Mouse (Mus musculus): ENCODE results near the gene Inpp4b. TPM values are rescaled to one million over a fixed set of nuclear protein-coding genes. Genes with fewer than 3 reads are reported as not detected.

The Inpp4b gene
- polyA plus RNA-seq, 1 experiment from 2014 or later: 5.0 TPM

DNA sequence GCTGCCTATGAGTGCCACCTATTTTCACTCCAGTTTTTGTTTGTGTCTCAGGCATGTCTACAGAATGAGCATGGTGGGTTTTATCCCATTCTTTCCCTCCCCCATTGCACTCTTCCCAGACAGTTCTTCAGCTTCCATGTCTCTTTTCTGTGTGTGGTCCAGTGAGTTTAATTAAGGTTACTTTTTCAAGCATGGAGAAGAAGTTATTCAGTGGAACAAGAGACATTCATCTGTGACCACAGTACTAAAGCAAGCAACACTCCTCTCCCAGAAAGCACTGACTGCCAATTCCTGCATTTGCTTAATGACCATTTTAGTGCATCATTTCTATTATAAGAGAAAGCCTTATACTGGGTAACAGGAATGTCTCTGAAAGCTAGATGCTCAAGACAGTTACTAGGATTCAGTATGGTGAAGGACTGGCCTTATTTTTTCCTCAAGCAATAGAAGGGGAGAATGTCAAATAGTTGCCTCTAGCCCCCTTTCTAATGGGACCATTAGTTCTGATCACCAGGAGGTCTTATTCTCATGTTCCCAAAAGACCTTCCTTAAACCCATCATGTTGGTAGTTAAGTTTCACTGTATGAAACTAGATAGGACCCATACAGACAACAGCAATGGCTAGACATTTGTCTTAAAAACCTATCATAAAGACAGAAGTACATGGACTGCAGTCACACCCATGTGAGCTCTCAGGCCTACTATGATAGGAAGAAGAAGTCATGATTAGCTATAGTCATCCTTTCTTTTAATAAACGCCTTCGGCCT lies 147.7 kb downstream of the Inpp4b start:
- Histone ChIP-seq H3K27ac (no peak overlapping the region), H3K36me3 (replicated peaks) (no peaks in the 10 kb centered on the region), H3K4me1 (no peaks in the 10 kb centered on the region), H3K4me3 (no peak overlapping the region), H3K27me3 (ENCODE audit: poor library complexity, severe bottlenecking) (no peaks in the 10 kb centered on the region), H3K9me3 (no peaks in the 10 kb centered on the region)
- WGBS: 96% methylated on average over 2 of the region's 2 CpGs
- no peak for DNase-seq (ENCODE audit: extremely low spot score, low spot score)

DNA sequence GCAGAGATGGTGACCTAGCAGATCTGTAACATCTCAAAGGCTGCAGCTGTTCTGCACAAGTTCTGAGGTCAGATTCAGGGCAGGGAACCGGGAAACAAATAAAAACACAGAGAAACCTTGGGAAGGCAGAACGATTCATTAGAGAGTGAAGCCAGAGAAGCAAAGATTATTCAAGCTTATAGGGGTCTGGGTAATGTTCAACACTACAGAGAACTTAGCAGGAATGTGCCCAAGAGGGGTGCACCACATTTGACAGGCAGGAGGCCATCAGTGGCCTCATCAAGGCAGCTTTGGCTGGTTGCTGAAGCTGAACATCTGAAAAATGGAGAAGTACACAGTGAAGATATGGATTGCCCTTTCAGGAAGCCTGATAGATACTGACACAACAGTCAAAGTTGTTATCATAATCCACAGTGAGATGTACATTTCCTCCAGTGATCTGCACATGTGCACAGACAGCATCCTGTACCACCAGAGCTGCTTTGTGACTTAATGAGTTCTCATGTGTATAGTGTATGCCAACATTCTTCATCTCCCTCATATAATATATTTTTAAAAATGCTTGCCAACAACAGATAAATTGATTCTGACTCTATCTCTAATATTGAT lies 148.8 kb downstream of the Inpp4b start:
- Histone ChIP-seq H3K36me3 (replicated peaks) (no peaks in the 10 kb centered on the region), H3K9me3 (no peaks in the 10 kb centered on the region), H3K4me3 (no peak overlapping the region), H3K4me1 (no peaks in the 10 kb centered on the region), H3K27me3 (ENCODE audit: poor library complexity, severe bottlenecking) (no peaks in the 10 kb centered on the region), H3K27ac (no peak overlapping the region)
- no peak for DNase-seq (ENCODE audit: extremely low spot score, low spot score)
- 73% methylated on average over 2 of the region's 2 CpGs for WGBS

DNA sequence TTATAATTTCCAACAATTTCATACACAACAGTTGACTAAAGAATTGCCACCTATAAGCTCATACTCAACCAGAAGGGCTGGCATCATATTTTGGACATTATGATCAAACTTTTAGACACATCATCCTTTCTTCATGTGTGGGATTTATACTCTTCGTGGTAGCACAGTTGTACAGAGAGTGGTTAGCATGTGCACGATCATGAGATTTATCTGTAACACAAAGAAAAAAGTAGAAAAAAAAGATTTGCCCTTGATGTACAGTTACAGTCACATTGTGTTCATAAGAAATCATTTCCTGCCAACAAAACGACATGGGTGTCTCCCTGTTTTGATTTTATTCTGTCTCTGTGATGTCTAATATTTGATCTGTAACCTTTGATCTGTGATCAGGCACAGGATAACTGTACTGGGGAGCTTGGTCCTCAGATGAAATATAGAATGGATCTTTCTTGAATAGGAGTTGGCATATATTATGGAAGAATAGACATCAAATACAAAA lies 149.4 kb downstream of the Inpp4b start:
- no peaks in the 10 kb centered on the region for H3K36me3 ChIP-seq (replicated peaks)
- DNase-seq (ENCODE audit: extremely low spot score, low spot score): no peak
- H3K27me3 ChIP-seq (ENCODE audit: poor library complexity, severe bottlenecking): no peaks in the 10 kb centered on the region
- H3K4me3 ChIP-seq: no peak overlapping the region
- WGBS: 90% methylated on average over 3 of the region's 3 CpGs
- H3K27ac ChIP-seq: no peak overlapping the region
- no peaks in the 10 kb centered on the region for H3K9me3 ChIP-seq
- H3K4me1 ChIP-seq: no peaks in the 10 kb centered on the region

DNA sequence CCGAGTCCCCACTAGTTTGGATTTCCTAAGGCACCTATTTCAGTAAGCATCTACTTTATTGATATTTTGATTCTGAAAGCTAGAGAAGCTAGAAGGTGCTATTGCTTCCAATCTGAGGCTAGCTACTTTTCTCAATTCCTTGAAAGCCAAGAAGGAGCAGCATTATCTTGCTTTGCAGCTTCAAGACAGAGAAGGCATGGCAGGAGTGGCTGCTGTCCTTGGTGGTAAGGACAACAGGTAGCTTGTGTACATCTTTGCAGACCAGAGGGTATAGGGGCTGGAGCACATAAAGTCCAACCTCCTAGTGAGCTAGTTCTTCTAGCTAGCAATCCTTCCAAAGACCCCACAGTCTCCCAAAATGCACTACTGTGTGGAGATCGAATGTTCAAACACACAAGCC lies 152.5 kb downstream of the Inpp4b start:
- 88% methylated on average over 2 of the region's 2 CpGs for WGBS
- Histone ChIP-seq H3K4me1 (no peaks in the 10 kb centered on the region), H3K4me3 (no peak overlapping the region), H3K27ac (no peak overlapping the region), H3K36me3 (replicated peaks) (no peaks in the 10 kb centered on the region), H3K27me3 (ENCODE audit: poor library complexity, severe bottlenecking) (no peaks in the 10 kb centered on the region), H3K9me3 (no peaks in the 10 kb centered on the region)
- DNase-seq (ENCODE audit: extremely low spot score, low spot score): no peak

DNA sequence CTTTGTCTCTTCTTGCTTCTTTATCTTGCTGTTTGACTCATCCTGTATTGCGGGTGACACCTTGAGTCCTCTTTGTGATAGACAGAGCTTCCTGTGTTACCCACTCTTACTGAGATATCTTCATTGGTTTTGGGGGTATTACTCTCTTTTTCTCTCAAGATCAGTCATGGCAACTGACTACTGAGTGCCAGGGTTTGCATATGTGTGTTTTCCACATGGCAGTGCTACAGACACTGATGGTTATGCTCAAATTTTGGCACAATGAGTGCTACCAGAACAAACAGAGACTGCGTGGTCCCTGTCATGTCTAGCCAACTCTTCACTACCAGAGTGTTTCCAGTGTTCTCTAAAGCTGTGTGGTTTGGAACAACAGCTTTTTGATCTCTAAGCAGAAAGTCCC lies 155.3 kb downstream of the Inpp4b start:
- Histone ChIP-seq H3K36me3 (replicated peaks) (no peaks in the 10 kb centered on the region), H3K27ac (no peak overlapping the region), H3K9me3 (no peaks in the 10 kb centered on the region), H3K4me1 (no peaks in the 10 kb centered on the region), H3K27me3 (ENCODE audit: poor library complexity, severe bottlenecking) (no peaks in the 10 kb centered on the region), H3K4me3 (no peak overlapping the region)
- DNase-seq (ENCODE audit: extremely low spot score, low spot score): no peak
- WGBS: 88% methylated on average over 2 of the region's 2 CpGs

DNA sequence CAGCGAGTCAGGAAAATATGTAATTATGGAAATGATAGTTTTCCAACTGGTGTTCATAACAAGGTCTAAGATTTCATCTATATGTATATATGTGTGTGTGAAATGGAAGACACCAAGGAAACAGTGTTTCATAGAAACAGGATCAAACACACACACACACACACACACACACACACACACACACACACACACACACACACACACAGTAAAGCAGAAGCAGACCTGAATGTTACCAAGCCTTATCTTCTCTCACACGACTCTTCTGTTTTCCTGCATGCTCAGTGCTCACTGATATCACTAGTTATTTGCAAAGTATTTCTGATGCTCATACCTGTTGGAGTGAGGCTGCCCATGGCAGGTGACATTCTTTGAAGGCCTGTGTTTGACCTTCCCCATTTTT lies 159.9 kb downstream of the Inpp4b start:
- Histone ChIP-seq H3K4me3 (no peak overlapping the region), H3K9me3 (no peaks in the 10 kb centered on the region), H3K27me3 (ENCODE audit: poor library complexity, severe bottlenecking) (no peaks in the 10 kb centered on the region), H3K27ac (no peak overlapping the region), H3K36me3 (replicated peaks) (no peaks in the 10 kb centered on the region), H3K4me1 (no peaks in the 10 kb centered on the region)
- no peak for DNase-seq (ENCODE audit: extremely low spot score, low spot score)
- 92% methylated on average over 2 of the region's 2 CpGs for WGBS

DNA sequence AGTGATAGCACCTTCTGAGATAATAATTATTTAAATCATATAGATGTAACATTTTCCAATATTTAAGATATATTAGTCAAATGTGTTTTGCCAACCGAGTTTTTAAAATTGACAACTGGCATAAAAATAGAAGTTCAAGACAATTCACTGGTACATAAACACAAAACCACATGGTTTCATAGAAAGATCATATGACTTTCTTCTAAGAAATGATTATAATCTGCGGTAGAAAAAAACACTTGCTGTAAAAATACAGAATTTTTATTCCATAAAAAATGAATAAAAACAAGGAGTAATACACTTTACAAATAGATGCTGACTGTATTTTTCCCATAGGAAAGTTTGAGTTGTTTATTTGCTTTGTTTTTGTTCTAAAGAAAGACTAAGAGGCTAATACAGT lies 160.6 kb downstream of the Inpp4b start:
- Histone ChIP-seq H3K36me3 (replicated peaks) (no peaks in the 10 kb centered on the region), H3K27ac (no peak overlapping the region), H3K4me1 (no peaks in the 10 kb centered on the region), H3K4me3 (no peak overlapping the region), H3K27me3 (ENCODE audit: poor library complexity, severe bottlenecking) (no peaks in the 10 kb centered on the region), H3K9me3 (no peaks in the 10 kb centered on the region)
- no peak for DNase-seq (ENCODE audit: extremely low spot score, low spot score)
- WGBS: 88% methylated on average over 2 of the region's 2 CpGs

DNA sequence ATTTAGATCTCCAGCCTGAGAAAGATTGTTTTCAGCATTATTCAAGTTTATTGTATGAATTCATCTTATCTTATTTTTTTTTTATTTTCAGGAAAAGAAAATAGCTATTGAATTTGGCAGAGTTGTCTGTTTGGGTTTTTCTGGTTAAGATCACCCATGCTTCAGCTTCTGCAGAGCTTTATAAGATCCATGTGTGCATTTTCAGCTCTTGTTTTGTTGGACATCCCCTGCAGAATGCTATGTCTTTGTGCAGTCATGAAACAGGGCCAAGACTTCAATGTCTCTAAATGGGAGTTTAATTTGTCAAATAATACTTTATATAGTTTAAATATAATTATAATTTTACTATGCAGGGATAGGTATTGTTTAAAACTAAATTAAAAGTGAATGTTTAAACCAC lies 170.5 kb downstream of the Inpp4b start:
- H3K27me3 ChIP-seq (ENCODE audit: poor library complexity, severe bottlenecking): no peaks in the 10 kb centered on the region
- H3K36me3 ChIP-seq (replicated peaks): no peaks in the 10 kb centered on the region
- H3K9me3 ChIP-seq: no peaks in the 10 kb centered on the region
- DNase-seq (ENCODE audit: extremely low spot score, low spot score): no peak
- no peak overlapping the region for H3K4me3 ChIP-seq
- no peaks in the 10 kb centered on the region for H3K4me1 ChIP-seq
- H3K27ac ChIP-seq: no peak overlapping the region

DNA sequence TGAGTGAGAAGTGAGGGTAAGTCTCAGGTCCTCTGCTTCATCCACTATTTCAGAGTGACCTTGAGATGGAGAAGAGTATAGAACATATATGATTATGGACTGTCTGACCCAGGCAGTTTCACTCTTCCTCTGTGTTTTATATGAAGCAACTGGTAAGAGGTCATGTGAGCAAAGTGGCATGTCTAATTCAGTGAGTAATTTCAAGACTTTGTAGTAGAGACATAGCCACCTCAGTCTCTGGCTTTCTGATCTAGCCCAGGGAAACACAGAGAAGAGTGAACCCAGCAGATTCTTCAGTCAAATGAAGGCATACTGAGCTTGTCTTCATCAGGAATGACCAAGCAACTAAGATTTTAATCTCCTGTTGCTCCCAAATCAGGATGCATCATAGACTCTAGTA lies 172.1 kb downstream of the Inpp4b start:
- no peak overlapping the region for H3K27ac ChIP-seq
- H3K4me3 ChIP-seq: no peak overlapping the region
- no peaks in the 10 kb centered on the region for H3K9me3 ChIP-seq
- H3K4me1 ChIP-seq: no peaks in the 10 kb centered on the region
- DNase-seq (ENCODE audit: extremely low spot score, low spot score): no peak
- H3K36me3 ChIP-seq (replicated peaks): no peaks in the 10 kb centered on the region
- no peaks in the 10 kb centered on the region for H3K27me3 ChIP-seq (ENCODE audit: poor library complexity, severe bottlenecking)

DNA sequence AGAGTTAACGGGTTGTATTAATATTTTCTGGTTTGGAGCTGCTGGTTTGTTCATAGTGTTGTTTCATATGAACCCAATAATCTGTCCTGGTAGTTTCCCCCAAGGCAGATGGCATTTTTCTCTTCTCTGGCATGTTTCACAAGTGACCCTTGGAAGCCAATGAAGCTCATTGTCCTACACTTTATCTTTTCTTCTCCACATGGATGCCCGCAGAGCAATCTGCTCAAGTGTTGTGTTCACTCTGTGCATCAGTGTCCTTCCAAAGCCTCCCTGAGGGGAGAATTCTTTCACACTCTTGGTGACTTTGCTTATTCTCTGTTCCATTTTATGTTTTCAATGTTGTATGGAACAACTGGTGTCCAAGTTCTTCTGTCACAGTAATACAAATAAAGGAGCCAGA lies 179.7 kb downstream of the Inpp4b start:
- no peak overlapping the region for H3K27ac ChIP-seq
- H3K36me3 ChIP-seq (replicated peaks): no peaks in the 10 kb centered on the region
- WGBS: 94% methylated on average over 2 of the region's 2 CpGs
- no peaks in the 10 kb centered on the region for H3K9me3 ChIP-seq
- no peak overlapping the region for H3K4me3 ChIP-seq
- no peak for DNase-seq (ENCODE audit: extremely low spot score, low spot score)
- H3K4me1 ChIP-seq: peaks cover 14% of the 10 kb centered on the region
- no peaks in the 10 kb centered on the region; the same call in 1 of the 2 replicates for H3K27me3 ChIP-seq (ENCODE audit: poor library complexity, severe bottlenecking)

DNA sequence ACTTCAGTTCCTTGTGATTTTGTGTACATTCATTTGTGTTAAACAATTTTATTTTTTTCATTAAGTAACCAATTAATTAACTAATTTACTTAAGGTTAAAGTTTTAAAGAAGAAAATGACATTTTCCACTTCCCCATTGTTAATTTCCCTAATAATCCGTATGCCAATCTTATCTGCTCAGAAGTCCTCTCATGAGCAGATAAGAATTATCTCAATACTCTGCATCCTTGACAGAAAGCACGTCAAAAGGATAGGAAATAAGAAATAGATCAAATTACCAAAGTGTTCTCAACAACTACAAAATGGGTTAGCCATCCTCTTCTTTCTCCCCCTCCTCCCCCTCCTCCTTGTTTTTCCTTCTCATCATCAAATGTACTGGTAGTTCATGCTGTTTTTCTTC lies 182.2 kb downstream of the Inpp4b start:
- Histone ChIP-seq H3K9me3 (no peaks in the 10 kb centered on the region), H3K4me1 (peaks cover 26% of the 10 kb centered on the region), H3K36me3 (replicated peaks) (no peaks in the 10 kb centered on the region), H3K27ac (no peak overlapping the region), H3K4me3 (no peak overlapping the region), H3K27me3 (ENCODE audit: poor library complexity, severe bottlenecking) (no peaks in the 10 kb centered on the region; the same call in 1 of the 2 replicates)
- WGBS: 45% methylated on average over 2 of the region's 2 CpGs
- DNase-seq (ENCODE audit: extremely low spot score, low spot score): no peak

DNA sequence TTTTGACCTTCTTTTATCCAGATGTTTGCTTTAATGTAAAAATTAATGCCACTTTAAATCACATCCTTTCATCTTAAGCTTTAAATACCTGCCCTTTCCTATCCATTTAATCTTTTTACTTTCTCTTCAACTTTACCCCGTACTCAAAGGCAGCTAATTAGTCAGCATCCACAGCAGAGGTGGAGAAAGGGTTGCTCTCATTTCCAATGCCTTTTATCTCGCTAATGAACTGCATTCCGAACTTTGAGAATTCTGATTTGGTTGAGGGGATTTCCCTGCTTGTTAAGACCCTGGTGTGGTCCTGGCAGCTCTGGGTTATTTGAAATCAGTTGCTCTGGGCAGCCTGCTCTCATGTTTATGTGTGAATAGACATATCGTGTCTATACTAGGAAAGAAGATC lies 185.3 kb downstream of the Inpp4b start:
- DNase-seq (ENCODE audit: extremely low spot score, low spot score): no peak
- H3K9me3 ChIP-seq: no peaks in the 10 kb centered on the region
- H3K36me3 ChIP-seq (replicated peaks): no peaks in the 10 kb centered on the region
- no peak overlapping the region for H3K27ac ChIP-seq
- H3K27me3 ChIP-seq (ENCODE audit: poor library complexity, severe bottlenecking): no peaks in the 10 kb centered on the region; the same call in 1 of the 2 replicates
- H3K4me1 ChIP-seq: peaks cover 26% of the 10 kb centered on the region
- no peak overlapping the region for H3K4me3 ChIP-seq
- 10% methylated on average over 4 of the region's 4 CpGs for WGBS

DNA sequence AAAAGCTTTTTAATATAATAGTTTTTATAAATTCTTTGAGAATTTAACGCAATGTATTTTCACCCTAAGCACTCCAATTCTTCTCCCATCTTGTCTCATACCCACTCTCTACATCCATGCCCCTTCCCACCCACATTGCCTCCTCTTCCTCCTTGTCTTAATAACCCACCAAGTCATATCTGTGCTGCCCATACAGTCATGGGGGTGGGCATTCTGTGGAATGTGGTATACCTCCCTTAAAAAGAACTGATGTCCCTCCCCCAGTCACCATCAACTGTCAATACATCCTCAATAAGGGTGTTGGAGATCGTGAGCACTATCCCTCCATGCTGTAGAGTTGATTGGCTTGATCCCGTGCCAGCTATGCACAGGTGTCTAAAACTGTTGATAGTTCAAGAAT lies 196.0 kb downstream of the Inpp4b start:
- DNase-seq (ENCODE audit: extremely low spot score, low spot score): no peak
- 85% methylated on average over 3 of the region's 3 CpGs for WGBS
- no peaks in the 10 kb centered on the region for H3K27me3 ChIP-seq (ENCODE audit: poor library complexity, severe bottlenecking)
- H3K4me1 ChIP-seq: 0 out of 2 replicates have a peak, but pooled peaks cover 7% of the 10 kb centered on the region
- no peak overlapping the region for H3K27ac ChIP-seq
- no peak overlapping the region for H3K4me3 ChIP-seq
- H3K9me3 ChIP-seq: no peaks in the 10 kb centered on the region
- H3K36me3 ChIP-seq (replicated peaks): no peaks in the 10 kb centered on the region

All from forebrain, embryonic 10.5 days (tissue).